Mouse (Mus musculus) ovary, postnatal 10 days (tissue): ENCODE results near the gene Etv4.

Source experiments
- DNase-seq: peaks from one replicate; pipeline ENCODE4 v3.0.0; 2022; ENCODE audit warnings: low spot score

Etv4 gene

GRCm38 (mm10) chr11:101785143-101785851 is at the start of gene Etv4:
TSS of gene Etv4 (minus strand) at chr11:101785371.
- DNase-seq: peak; percentile 53

- DNase-seq: no peak
These were observed 46.8 kb upstream of the Etv4 start for GRCm38 (mm10) chr11:101832001-101832400.

- no peak for DNase-seq
These were observed 45.4 kb upstream of the Etv4 start for GRCm38 (mm10) chr11:101830616-101831015.

GRCm38 (mm10) chr11:101830112-101830511 is 44.9 kb upstream of the Etv4 start:
- DNase-seq: no peak

GRCm38 (mm10) chr11:101828718-101829117 is 43.5 kb upstream of the Etv4 start:
- DNase-seq: no peak

GRCm38 (mm10) chr11:101823210-101823609 is 38.0 kb upstream of the Etv4 start:
- no peak for DNase-seq

- DNase-seq: no peak
These were observed 35.7 kb upstream of the Etv4 start for GRCm38 (mm10) chr11:101820899-101821298.

GRCm38 (mm10) chr11:101819853-101820252 is 34.7 kb upstream of the Etv4 start:
- DNase-seq: no peak

GRCm38 (mm10) chr11:101815103-101816085 is 30.2 kb upstream of the Etv4 start:
- DNase-seq: no peak

- peak; percentile 59 for DNase-seq
These were observed 29.4 kb upstream of the Etv4 start for GRCm38 (mm10) chr11:101814375-101815102.

- peak; percentile 76 for DNase-seq
These were observed 28.1 kb upstream of the Etv4 start for GRCm38 (mm10) chr11:101813259-101813658.

GRCm38 (mm10) chr11:101809060-101809828 is 24.1 kb upstream of the Etv4 start:
- no peak for DNase-seq

- no peak for DNase-seq
These were observed 22.1 kb upstream of the Etv4 start for GRCm38 (mm10) chr11:101807266-101807665.

- DNase-seq: no peak
These were observed 21.6 kb upstream of the Etv4 start for GRCm38 (mm10) chr11:101806741-101807140.

- no peak for DNase-seq
These were observed 20.0 kb upstream of the Etv4 start for GRCm38 (mm10) chr11:101805113-101805704.

GRCm38 (mm10) chr11:101801386-101801785 is 16.2 kb upstream of the Etv4 start:
- no peak for DNase-seq

GRCm38 (mm10) chr11:101798083-101798482 is 12.9 kb upstream of the Etv4 start:
- no peak for DNase-seq

- no peak for DNase-seq
These were observed 12.2 kb upstream of the Etv4 start for GRCm38 (mm10) chr11:101797355-101797754.

- DNase-seq: no peak
These were observed 5.8 kb upstream of the Etv4 start for GRCm38 (mm10) chr11:101790811-101791526.

GRCm38 (mm10) chr11:101787432-101787831 is 2.3 kb upstream of the Etv4 start:
- DNase-seq: no peak
